Mouse (Mus musculus) cerebellum, postnatal 36 days (tissue): ENCODE results near the gene Pcf11.

Experiments
- DNase-seq, 2 experiments: peaks; one replicate each; pipeline ENCODE4 v3.0.0; 2021 to 2022; ENCODE audit warnings: mixed read lengths in 2 of 2

Gene Pcf11

GRCm38 (mm10) chr7:92637021-92637625 is 32.6 kb downstream of the Pcf11 start, which contains the start of gene Ankrd42:
TSS of gene Ankrd42 (minus strand) at chr7:92637142.
- DNase-seq: peak; percentile 89 to 91

- no peak for DNase-seq
Observed at GRCm38 (mm10) chr7:92636295-92637011, 33.3 kb downstream of the Pcf11 start.

GRCm38 (mm10) chr7:92630167-92630566 is 39.6 kb downstream of the Pcf11 start:
- DNase-seq: peak in 1 of 2 experiments; percentile 18

GRCm38 (mm10) chr7:92624488-92624887 is 45.2 kb downstream of the Pcf11 start:
- DNase-seq: no peak

GRCm38 (mm10) chr7:92610830-92611229 is 58.9 kb downstream of the Pcf11 start:
- no peak for DNase-seq

GRCm38 (mm10) chr7:92604961-92605360 is 64.8 kb downstream of the Pcf11 start:
- no peak for DNase-seq
